ENCODE assay signal across 23 mouse cellular contexts in the genomic region with DNA sequence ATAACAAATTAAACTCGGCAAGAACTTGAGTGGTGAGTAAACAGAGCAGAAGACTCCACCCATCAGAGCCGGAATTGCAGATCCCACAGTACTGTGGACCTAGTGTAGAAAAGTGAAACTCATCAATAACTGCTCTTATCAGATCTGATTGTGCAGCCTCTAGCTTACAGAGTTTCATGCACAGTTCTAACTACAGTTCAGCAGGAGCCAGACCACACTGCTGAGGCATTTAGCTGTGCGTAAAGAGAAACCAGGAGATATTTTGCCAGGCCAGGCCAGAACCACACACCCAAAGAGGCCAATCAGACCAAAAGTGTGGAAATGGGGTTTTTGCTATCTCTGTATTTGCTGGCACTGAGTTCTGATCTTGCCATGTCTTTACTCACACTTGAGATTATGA.
DNase-seq lines count a peak whose midpoint lies in the region; ATAC-seq and TF ChIP-seq lines count a peak whose summit lies in the region.
"Had no signal": no experiment of that assay in that cellular context is flagged by ENCODE, and none has a peak within 500 bp of the region (broad histone marks: within the 10 kb centered on the region; RNA-seq: fewer than 3 reads in every experiment).

No protein-coding gene starts in this region.

- H3K4me1 ChIP-seq in neural tube, embryonic 15.5 days = no peaks in the 10 kb centered on the region
- peaks cover 11% of the 10 kb centered on the region; the same call in 1 of the 2 replicates for H3K4me1 ChIP-seq in embryonic facial prominence, embryonic 10.5 days
- H3K4me1 ChIP-seq in embryonic fibroblast, embryonic 13.5 days (ENCODE audit: control insufficient read depth, insufficient read depth, low read length) = no peaks in the 10 kb centered on the region
- H3K4me1 ChIP-seq in midbrain, embryonic 15.5 days = 0 out of 2 replicates have a peak, but pooled peaks cover 4% of the 10 kb centered on the region
- H3K4me1 ChIP-seq: liver, embryonic 15.5 days; midbrain, embryonic 13.5 days had no signal

- no peaks in the 10 kb centered on the region for H3K9me3 ChIP-seq in neural tube, embryonic 15.5 days (replicated peaks)
- H3K9me3 ChIP-seq in embryonic facial prominence, embryonic 10.5 days = no peaks in the 10 kb centered on the region
- no peaks in the 10 kb centered on the region for H3K9me3 ChIP-seq in midbrain, embryonic 15.5 days
- H3K9me3 ChIP-seq: heart, embryonic 12.5 days; liver, embryonic 15.5 days; lung, embryonic 15.5 days; midbrain, embryonic 13.5 days had no signal

- H3K4me3 ChIP-seq in neural tube, embryonic 15.5 days (replicated peaks) = no peak overlapping the region
- H3K4me3 ChIP-seq in embryonic facial prominence, embryonic 10.5 days = no peak overlapping the region
- H3K4me3 ChIP-seq in embryonic fibroblast, embryonic 13.5 days (ENCODE audit: insufficient read depth, low read length) = no peak overlapping the region
- no peak overlapping the region for H3K4me3 ChIP-seq in midbrain, embryonic 15.5 days
- H3K4me3 ChIP-seq: heart, adult 2 months; heart, embryonic 12.5 days; layer of hippocampus, adult 2 months; liver, embryonic 15.5 days; lung, embryonic 15.5 days; midbrain, embryonic 13.5 days had no signal

- intact Hi-C loops in heart, postnatal 25 days (cut with DNase I) = no loop called here

- no peak overlapping the region for H3K27ac ChIP-seq in neural tube, embryonic 15.5 days (replicated peaks)
- H3K27ac ChIP-seq in embryonic facial prominence, embryonic 10.5 days (replicated peaks) = 0 out of 2 replicates have a peak overlapping the region, but pooled peaks have one; percentile 31
- H3K27ac ChIP-seq in embryonic fibroblast, embryonic 13.5 days (ENCODE audit: insufficient read depth, low read length) = peak overlapping the region; percentile 0; the same call in 1 of the 2 replicates
- no peak overlapping the region for H3K27ac ChIP-seq in midbrain, embryonic 15.5 days
- H3K27ac ChIP-seq: heart, adult 2 months; hindbrain, embryonic 14.5 days; layer of hippocampus, adult 2 months; liver, embryonic 15.5 days; lung, embryonic 15.5 days; macrophage; midbrain, embryonic 13.5 days had no signal

- no peaks in the 10 kb centered on the region for H3K36me3 ChIP-seq in neural tube, embryonic 15.5 days
- H3K36me3 ChIP-seq in embryonic facial prominence, embryonic 10.5 days (replicated peaks) = no peaks in the 10 kb centered on the region
- no peaks in the 10 kb centered on the region for H3K36me3 ChIP-seq in midbrain, embryonic 15.5 days (replicated peaks)
- H3K36me3 ChIP-seq: G1E; heart, embryonic 12.5 days; liver, embryonic 15.5 days; lung, embryonic 15.5 days; midbrain, embryonic 13.5 days had no signal

- no peaks in the 10 kb centered on the region for H3K27me3 ChIP-seq in neural tube, embryonic 15.5 days (replicated peaks)
- H3K27me3 ChIP-seq in embryonic facial prominence, embryonic 10.5 days (replicated peaks; ENCODE audit: low read depth, poor library complexity, severe bottlenecking) = no peaks in the 10 kb centered on the region
- no peaks in the 10 kb centered on the region for H3K27me3 ChIP-seq in midbrain, embryonic 15.5 days (replicated peaks)
- H3K27me3 ChIP-seq: liver, embryonic 15.5 days; lung, embryonic 15.5 days; midbrain, embryonic 13.5 days had no signal

- no peak for TF ChIP-seq POLR2A in embryonic fibroblast, embryonic 13.5 days (IDR thresholded peaks at IDR 0.05; ENCODE audit: low read depth, low read length)

- no peak for TF ChIP-seq CTCF in embryonic fibroblast, embryonic 13.5 days (IDR thresholded peaks at IDR 0.05; ENCODE audit: borderline replicate concordance, insufficient read depth, low read length)

- H3K4me2 ChIP-seq in neural tube, embryonic 15.5 days = no peak overlapping the region
- H3K4me2 ChIP-seq in midbrain, embryonic 15.5 days = no peak overlapping the region
- H3K4me2 ChIP-seq: heart, embryonic 12.5 days; hindbrain, embryonic 14.5 days; liver, embryonic 15.5 days; lung, embryonic 15.5 days; midbrain, embryonic 13.5 days had no signal

- ATAC-seq in neural tube, embryonic 15.5 days (ENCODE audit: low FRiP score) = no peak
- ATAC-seq in midbrain, embryonic 15.5 days (replicated peaks) = no peak
- ATAC-seq: forebrain, postnatal 0 days; midbrain, embryonic 13.5 days had no signal

- peak; percentile 9 for DNase-seq in neural tube, embryonic 10.5 days (ENCODE audit: extremely low spot score, low spot score)
- DNase-seq in embryonic facial prominence, embryonic 10.5 days (ENCODE audit: low spot score) = no peak
- DNase-seq in heart, postnatal 25 days (ENCODE audit: low spot score) = no peak
- no peak for DNase-seq in kidney, adult 11 months
- DNase-seq: cerebellum, adult 8-10 months; cerebellum, postnatal 36 days; forebrain, postnatal 0 days; heart, adult 2 months; kidney, adult 2 months; kidney, postnatal 36 days; right cerebral cortex, postnatal 14 days; thymus, postnatal 4 days had no signal

- 92% methylated on average over 3 of the region's 3 CpGs for WGBS in neural tube, embryonic 15.5 days
- WGBS in embryonic facial prominence, embryonic 10.5 days = 62% methylated on average over 3 of the region's 3 CpGs
- WGBS in midbrain, embryonic 15.5 days = 84% methylated on average over 3 of the region's 3 CpGs

- H3K9ac ChIP-seq in neural tube, embryonic 15.5 days (replicated peaks) = no peak overlapping the region
- no peak overlapping the region for H3K9ac ChIP-seq in midbrain, embryonic 15.5 days
- H3K9ac ChIP-seq: forebrain, postnatal 0 days; heart, embryonic 12.5 days; hindbrain, embryonic 14.5 days; liver, embryonic 15.5 days; lung, embryonic 15.5 days; midbrain, embryonic 13.5 days had no signal

Comparison
In these comparisons a context has a peak if more than half of its experiments do, and no peak if none do; other contexts are left out.
1. H3K27ac ChIP-seq: peak in embryonic facial prominence, embryonic 10.5 days (single experiment) and embryonic fibroblast, embryonic 13.5 days (single experiment); none in neural tube, embryonic 15.5 days (single experiment) and midbrain, embryonic 15.5 days (single experiment).